ENCODE assay signal across 12 mouse cellular contexts in the genomic region with DNA sequence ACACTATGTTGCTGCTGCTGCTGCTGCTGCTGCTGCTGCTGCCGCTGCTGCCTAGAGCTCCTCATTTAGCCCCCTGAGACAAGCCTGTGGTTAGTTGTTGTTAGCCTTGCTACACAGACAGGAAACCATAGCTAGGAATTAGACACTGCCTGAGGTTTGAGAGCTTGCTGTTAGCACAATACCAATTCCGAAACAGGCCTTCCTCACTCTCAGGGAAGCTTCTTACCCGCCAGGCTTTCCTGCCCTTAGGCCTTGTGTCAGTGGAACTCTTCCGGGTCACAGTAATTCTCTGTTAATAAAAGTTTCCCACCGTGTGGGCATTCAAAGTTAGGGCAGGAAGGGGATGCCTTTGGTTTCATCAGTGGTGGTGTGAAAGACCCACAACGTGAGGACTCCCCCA. TPM values are rescaled to one million over a fixed set of nuclear protein-coding genes. Genes with fewer than 3 reads are reported as not detected.
"Had no signal": no experiment of that assay in that cellular context is flagged by ENCODE, and none has a peak within 500 bp of the region (broad histone marks: within the 10 kb centered on the region; RNA-seq: fewer than 3 reads in every experiment).

No protein-coding gene starts in this region.

RNA-seq across cellular contexts. Expression of a gene that starts 31.9 kb away (rescaled TPM):
- total RNA-seq: common myeloid progenitor, adult 5-6 weeks had no signal
- polyA plus RNA-seq: embryonic facial prominence, embryonic 13.5 days; embryonic facial prominence, embryonic 14.5 days; embryonic facial prominence, embryonic 15.5 days; forebrain, embryonic 10.5 days; forebrain, embryonic 11.5 days; forebrain, embryonic 12.5 days; forebrain, embryonic 14.5 days; forebrain, embryonic 15.5 days; forebrain, postnatal 0 days; gonadal fat pad, adult 2 months; heart, adult 2 months had no signal
